Mouse (Mus musculus) left cerebral cortex, postnatal 25 days (tissue): ENCODE data around the gene Chrnb4. TPM values are rescaled to one million over a fixed set of nuclear protein-coding genes. Genes with fewer than 3 reads are reported as not detected.

Experiments
- DNase-seq, 2 experiments: peaks; one replicate each; pipeline ENCODE4 v3.0.0; 2022; ENCODE audit warnings: low spot score in 2 of 2, mixed read lengths in 1 of 2
- intact Hi-C: fragments of 180-260 bp; cut with DNase I; formaldehyde crosslinking; loops from one replicate; pipeline ENCODE4 v1.15.1; 2025
- total RNA-seq, 2 experiments: library from RNA; stranded (reverse); gene quantifications; 2 replicates each; pipeline ENCODE4 v1.2.3; 2021

Chrnb4 gene
- total RNA-seq, 2 experiments from 2014 or later, result 0.11 TPM; not detected in 1

GRCm38 (mm10) chr9:55025534-55026274 is 22.9 kb downstream of the Chrnb4 start:
- no peak for DNase-seq
- intact Hi-C loops, result loop anchor here (2.0 kb wide), 1 partner anchor 285 kb away; no protein-coding TSS in a partner anchor

GRCm38 (mm10) chr9:55023902-55024583 is 24.5 kb downstream of the Chrnb4 start:
- intact Hi-C loops, result loop anchor here (1.0 to 2.0 kb wide), 2 partner anchors 86 to 287 kb away; no protein-coding TSS in a partner anchor
- DNase-seq, result peak; percentile 65 to 70

GRCm38 (mm10) chr9:55023326-55023725 is 25.3 kb downstream of the Chrnb4 start:
- intact Hi-C loops, result no loop called here
- no peak for DNase-seq

GRCm38 (mm10) chr9:55016926-55017325 is 31.7 kb downstream of the Chrnb4 start:
- DNase-seq, result no peak
- intact Hi-C loops, result no loop called here

GRCm38 (mm10) chr9:55010588-55011350 is 37.8 kb downstream of the Chrnb4 start:
- no peak for DNase-seq
- intact Hi-C loops, result no loop called here

- DNase-seq, result no peak
- intact Hi-C loops, result no loop called here
Measured at GRCm38 (mm10) chr9:55009692-55010091, 38.9 kb downstream of the Chrnb4 start.

- intact Hi-C loops, result no loop called here
- DNase-seq, result no peak
Measured at GRCm38 (mm10) chr9:55003609-55004008, 45.0 kb downstream of the Chrnb4 start.

GRCm38 (mm10) chr9:54995645-54996044 is 52.9 kb downstream of the Chrnb4 start:
- intact Hi-C loops, result no loop called here
- no peak for DNase-seq

- intact Hi-C loops, result no loop called here
- no peak for DNase-seq
Measured at GRCm38 (mm10) chr9:54994381-54994780, 54.2 kb downstream of the Chrnb4 start.

GRCm38 (mm10) chr9:54990362-54990761 is 58.2 kb downstream of the Chrnb4 start:
- no peak for DNase-seq
- intact Hi-C loops, result no loop called here

- DNase-seq, result no peak
- intact Hi-C loops, result no loop called here
Measured at GRCm38 (mm10) chr9:54982401-54982800, 66.2 kb downstream of the Chrnb4 start.

- intact Hi-C loops, result no loop called here
- no peak for DNase-seq
Measured at GRCm38 (mm10) chr9:54981291-54982191, 67.0 kb downstream of the Chrnb4 start.

- intact Hi-C loops, result no loop called here
- DNase-seq, result no peak
Measured at GRCm38 (mm10) chr9:54980674-54981073, 67.9 kb downstream of the Chrnb4 start, which contains the start of gene Chrna5. Gene Chrna5 (plus strand): TSS chr9:54980880.

Other genes with a start within 250 kb of the Chrnb4 start
- 10 to 100 TPM; 53.4 to 54.9 TPM for gene Ireb2, start 185.0 kb downstream of the Chrnb4 start, total RNA-seq
- gene Hykk, start 131.5 kb downstream of the Chrnb4 start, total RNA-seq, result 1 to 10 TPM; 1.5 to 1.7 TPM
- gene Psma4, start 98.0 kb downstream of the Chrnb4 start, total RNA-seq, result 100 to 1,000 TPM; 115 to 122 TPM
- not detected for gene AY074887, start 97.8 kb downstream of the Chrnb4 start, total RNA-seq
- gene Chrna5, start 67.9 kb downstream of the Chrnb4 start, total RNA-seq, result 1 to 10 TPM; 2.8 to 3.3 TPM
- gene Chrna3, start 22.2 kb downstream of the Chrnb4 start, total RNA-seq, result under 1 TPM; 0.66 to 0.76 TPM
- 10 to 100 TPM; 64.0 to 65.5 TPM for gene Ube2q2, start 100.1 kb upstream of the Chrnb4 start, total RNA-seq
- gene Fbxo22, start 160.1 kb upstream of the Chrnb4 start, total RNA-seq, result 10 to 100 TPM; 38.7 to 44.2 TPM